Mouse (Mus musculus) heart, embryonic 13.5 days (tissue): ENCODE results near the gene Rasa3. TPM values are rescaled to one million over a fixed set of nuclear protein-coding genes. Genes with fewer than 3 reads are reported as not detected.

Experiments
- ATAC-seq: fragments of 200-750 bp; cut with Nextera tagmentation; 2 replicates; pipeline ENCODE4 v1.8.0; 2017; ENCODE audit warnings: moderate TSS enrichment; ENCODE audit not compliant: insufficient number of reproducible peaks, low FRiP score, low TSS enrichment; ENCODE audit errors: extremely low read depth
- H3K27ac ChIP-seq: fragments of 300-500 bp; sonication (generic); replicated peaks from 2 replicates; pipeline ENCODE4 v1.5.1; 2015; ENCODE audit warnings: moderate library complexity, mild to moderate bottlenecking, inconsistent platforms
- H3K27me3 ChIP-seq: fragments of 300-500 bp; sonication (generic); replicated peaks from 2 replicates; pipeline ENCODE4 v1.6.1; 2015; ENCODE audit warnings: mild to moderate bottlenecking, inconsistent platforms
- H3K36me3 ChIP-seq: fragments of 300-500 bp; sonication (generic); 2 replicates; pipeline ENCODE4 v1.6.1; 2015; ENCODE audit warnings: mild to moderate bottlenecking, inconsistent platforms
- H3K4me1 ChIP-seq: fragments of 300-500 bp; sonication (generic); 2 replicates; pipeline ENCODE4 v1.6.1; 2015; ENCODE audit warnings: inconsistent platforms
- H3K4me2 ChIP-seq: fragments of 300-500 bp; sonication (generic); 2 replicates; pipeline ENCODE4 v1.6.1; 2015; ENCODE audit warnings: inconsistent platforms, mild to moderate bottlenecking, moderate library complexity
- H3K4me3 ChIP-seq: fragments of 300-500 bp; sonication (generic); 2 replicates; pipeline ENCODE4 v1.5.1; 2015; ENCODE audit warnings: moderate library complexity, mild to moderate bottlenecking, inconsistent platforms
- H3K9ac ChIP-seq: fragments of 300-500 bp; sonication (generic); 2 replicates; pipeline ENCODE4 v1.6.1; 2015; ENCODE audit warnings: inconsistent platforms, mild to moderate bottlenecking, moderate library complexity
- H3K9me3 ChIP-seq: fragments of 300-500 bp; sonication (generic); 2 replicates; pipeline ENCODE4 v1.6.1; 2016; ENCODE audit warnings: inconsistent platforms
- WGBS: fragments of 180-500 bp; shearing (Covaris S2); methylation state at CpG from one replicate; pipeline ENCODE4 v1.1.7; 2015; ENCODE audit warnings: mixed read lengths; 5-methylcytosine and 5-hydroxymethylcytosine counted together
- polyA plus RNA-seq: library from polyadenylated mRNA; unstranded; fragments of >200 nt; fragmentation: Nextera tagmentation; extraction: Ambion mirVana; gene quantifications from 2 replicates; pipeline ENCODE4 v1.2.1, GENCODE M21; 2015

The Rasa3 gene
- polyA plus RNA-seq, 1 experiment from 2014 or later = 23.4 TPM

DNA sequence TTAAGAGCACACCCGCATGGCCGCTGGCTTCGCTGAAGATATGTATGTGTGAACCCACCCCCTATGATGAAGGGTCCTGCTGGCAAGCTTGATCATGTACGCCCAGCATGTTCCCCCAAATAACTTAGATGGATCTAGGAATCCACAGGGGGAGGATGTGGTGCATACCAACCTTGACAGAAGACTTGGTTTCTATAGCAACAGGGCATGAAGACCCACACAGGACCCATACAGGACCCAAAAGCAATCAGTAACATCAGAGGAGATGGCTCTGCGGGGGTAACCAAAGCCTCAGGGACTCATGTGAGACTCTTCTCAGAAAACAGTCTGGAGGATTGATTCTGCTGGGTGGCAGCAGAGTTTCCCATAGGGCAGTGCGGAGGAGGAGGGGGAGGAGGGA, 86.2 kb downstream of the Rasa3 start:
- Histone ChIP-seq H3K27me3 (no peaks in the 10 kb centered on the region), H3K4me1 (peaks cover 8% of the 10 kb centered on the region), H3K4me2 (no peak overlapping the region), H3K9ac (no peak overlapping the region), H3K4me3 (no peak overlapping the region), H3K36me3 (peaks cover 67% of the 10 kb centered on the region), H3K9me3 (no peaks in the 10 kb centered on the region), H3K27ac (no peak overlapping the region)
- 78% methylated on average over 6 of the region's 6 CpGs for WGBS
- ATAC-seq = no peak

- no peaks in the 10 kb centered on the region for H3K27me3 ChIP-seq
- H3K4me1 ChIP-seq = peaks cover 8% of the 10 kb centered on the region
- no peak overlapping the region for H3K4me3 ChIP-seq
- whole genome bisulfite sequencing = 53% methylated on average over 6 of the region's 6 CpGs
- H3K9ac ChIP-seq = no peak overlapping the region
- no peaks in the 10 kb centered on the region for H3K9me3 ChIP-seq
- H3K4me2 ChIP-seq = no peak overlapping the region
- peaks cover 66% of the 10 kb centered on the region for H3K36me3 ChIP-seq
- no peak overlapping the region for H3K27ac ChIP-seq
- ATAC-seq = no peak
These were observed 88.3 kb downstream of the Rasa3 start for GRCm38 (mm10) chr8:13589071-13589470.

DNA sequence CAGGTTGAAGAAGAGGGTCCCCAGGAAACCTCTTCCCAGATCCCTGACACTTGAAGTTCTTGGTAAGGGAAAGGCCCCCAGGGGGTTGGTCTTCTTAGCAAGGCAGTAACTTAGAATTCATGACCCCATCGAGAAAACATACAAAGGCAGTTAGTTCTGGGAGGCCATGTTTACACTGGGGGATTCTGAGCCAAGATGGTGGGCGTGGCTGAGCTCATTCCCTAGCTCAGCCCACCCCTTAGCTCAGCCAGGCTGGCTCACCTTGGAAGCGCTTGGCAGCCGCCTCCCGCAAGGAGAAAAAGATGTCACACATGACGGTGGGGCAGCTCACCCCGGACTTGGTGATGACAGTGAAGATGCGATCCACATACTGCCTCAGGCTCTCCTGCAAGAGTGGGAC, 92.8 kb downstream of the Rasa3 start:
- ATAC-seq = no peak
- H3K4me3 ChIP-seq = no peak overlapping the region
- no peaks in the 10 kb centered on the region for H3K27me3 ChIP-seq
- no peak overlapping the region for H3K27ac ChIP-seq
- H3K4me2 ChIP-seq = no peak overlapping the region
- WGBS = 76% methylated on average over 8 of the region's 8 CpGs
- H3K9ac ChIP-seq = no peak overlapping the region
- H3K36me3 ChIP-seq = peaks cover 89% of the 10 kb centered on the region
- peaks cover 8% of the 10 kb centered on the region for H3K4me1 ChIP-seq
- peaks cover 6% of the 10 kb centered on the region; the same call in 1 of the 2 replicates for H3K9me3 ChIP-seq

DNA sequence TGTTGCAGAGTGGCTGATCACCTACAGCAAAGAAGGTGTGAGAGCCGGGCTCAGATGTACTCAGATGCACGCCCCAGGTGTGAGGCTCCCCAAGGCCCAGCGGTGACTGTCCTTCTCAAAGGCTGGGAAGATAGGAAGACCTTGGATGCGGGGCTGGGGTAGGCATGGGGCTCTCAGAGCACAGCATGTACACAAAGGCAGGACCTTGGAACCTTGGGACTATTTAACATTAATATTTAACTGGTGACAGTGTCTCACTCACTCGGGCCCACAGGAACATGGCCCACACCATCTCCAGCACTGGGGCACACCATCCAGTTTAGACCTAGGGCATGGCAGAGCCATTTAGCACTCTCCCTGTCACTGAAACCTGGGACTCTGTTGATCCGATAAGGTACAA, 99.5 kb downstream of the Rasa3 start:
- H3K4me2 ChIP-seq = no peak overlapping the region
- H3K36me3 ChIP-seq = peaks cover 97% of the 10 kb centered on the region
- H3K9me3 ChIP-seq = peaks cover 6% of the 10 kb centered on the region; the same call in 1 of the 2 replicates
- no peak for ATAC-seq
- no peak overlapping the region for H3K4me3 ChIP-seq
- no peak overlapping the region for H3K27ac ChIP-seq
- H3K9ac ChIP-seq = no peak overlapping the region
- 86% methylated on average over 6 of the region's 6 CpGs for WGBS
- H3K27me3 ChIP-seq = no peaks in the 10 kb centered on the region
- H3K4me1 ChIP-seq = no peaks in the 10 kb centered on the region

DNA sequence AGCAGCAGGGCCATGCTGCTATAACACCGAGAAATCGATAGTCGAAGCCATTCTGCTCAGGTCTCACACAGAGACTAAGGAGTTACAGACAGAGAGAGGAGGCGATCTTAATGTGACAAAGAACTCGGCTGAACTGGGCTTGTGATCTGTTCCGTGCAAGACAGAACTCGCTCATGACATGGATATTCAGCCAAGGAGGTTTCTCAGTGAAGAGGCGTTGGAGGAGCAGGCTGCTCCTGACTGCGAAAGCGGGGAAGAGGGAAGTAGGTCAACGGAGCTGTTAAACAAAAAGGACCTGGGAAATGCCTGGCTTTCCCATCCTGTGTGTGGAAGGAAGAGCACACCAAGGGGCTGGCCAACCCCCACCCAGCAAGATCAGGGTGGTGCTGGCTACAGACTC, 105.4 kb downstream of the Rasa3 start:
- Histone ChIP-seq H3K4me1 (no peaks in the 10 kb centered on the region), H3K4me2 (no peak overlapping the region), H3K36me3 (peaks cover 84% of the 10 kb centered on the region), H3K4me3 (no peak overlapping the region), H3K9me3 (no peaks in the 10 kb centered on the region), H3K27ac (no peak overlapping the region), H3K27me3 (no peaks in the 10 kb centered on the region), H3K9ac (no peak overlapping the region)
- ATAC-seq = no peak
- WGBS = 86% methylated on average over 11 of the region's 11 CpGs

DNA sequence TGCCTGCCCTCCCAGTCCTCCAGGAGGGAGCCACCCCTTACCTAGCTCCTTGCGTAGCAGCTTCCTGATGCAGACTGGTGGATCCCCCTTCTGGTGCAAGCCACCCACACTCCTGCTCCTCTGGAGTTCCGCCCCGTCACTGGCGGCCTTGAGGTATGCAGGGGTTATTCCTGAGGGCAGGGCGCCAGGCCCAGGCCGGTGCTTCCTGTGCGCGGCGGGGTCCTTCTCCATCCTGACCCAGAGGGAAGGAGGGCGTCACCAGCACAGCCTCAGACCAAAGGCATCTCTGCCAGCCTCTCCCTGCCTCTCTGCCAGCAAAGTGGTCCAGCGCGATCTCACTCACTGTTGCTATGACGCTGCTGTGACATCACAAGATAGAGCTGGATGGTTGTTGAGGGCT, 115.3 kb downstream of the Rasa3 start, which contains the start of gene 1700029H14Rik:
TSS of gene 1700029H14Rik (minus strand) at position 344 of the 400 bp plus-strand sequence.
- no peaks in the 10 kb centered on the region for H3K27me3 ChIP-seq
- no peak for ATAC-seq
- H3K4me2 ChIP-seq = no peak within 1 kb of the TSS
- H3K4me1 ChIP-seq = peaks cover 4% of the 10 kb centered on the region; the same call in 1 of the 2 replicates
- no peak within 1 kb of the TSS for H3K4me3 ChIP-seq
- 27% methylated on average over 13 of the region's 13 CpGs for WGBS
- peaks cover 11% of the 10 kb centered on the region for H3K36me3 ChIP-seq
- H3K9me3 ChIP-seq = 0 out of 2 replicates have a peak, but pooled peaks cover 5% of the 10 kb centered on the region
- H3K27ac ChIP-seq = no peak within 1 kb of the TSS
- no peak within 1 kb of the TSS for H3K9ac ChIP-seq

DNA sequence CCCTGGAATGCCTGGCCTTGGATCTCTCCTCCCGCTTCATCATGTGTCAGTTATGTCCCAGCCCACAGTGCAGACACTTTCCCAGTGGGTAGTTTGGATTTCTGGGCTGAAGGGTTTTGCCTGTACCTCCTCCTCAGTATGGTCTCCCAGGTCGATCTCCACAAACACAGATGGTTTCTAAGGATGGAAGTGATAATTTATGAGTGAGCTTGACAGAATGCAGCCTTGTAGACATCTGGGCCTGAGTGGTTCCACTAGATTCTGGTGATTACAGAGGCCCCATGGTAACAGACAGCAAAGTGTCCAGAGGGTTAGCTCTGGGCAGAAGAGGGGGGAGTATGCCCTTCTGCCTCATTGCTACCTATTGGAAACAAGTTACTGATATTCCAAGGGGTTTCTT, 119.9 kb downstream of the Rasa3 start:
- no peak for ATAC-seq
- peaks cover 4% of the 10 kb centered on the region; the same call in 1 of the 2 replicates for H3K4me1 ChIP-seq
- 50% methylated on average over 2 of the region's 2 CpGs for whole genome bisulfite sequencing
- H3K9ac ChIP-seq = no peak overlapping the region
- H3K36me3 ChIP-seq = no peaks in the 10 kb centered on the region
- no peak overlapping the region for H3K4me2 ChIP-seq
- no peak overlapping the region for H3K4me3 ChIP-seq
- H3K27me3 ChIP-seq = no peaks in the 10 kb centered on the region
- no peak overlapping the region for H3K27ac ChIP-seq
- no peaks in the 10 kb centered on the region for H3K9me3 ChIP-seq

GRCm38 (mm10) chr8:13551574-13551830, 125.9 kb downstream of the Rasa3 start:
- Histone ChIP-seq H3K27me3 (peaks cover 20% of the 10 kb centered on the region; the same call in 1 of the 2 replicates), H3K9me3 (no peaks in the 10 kb centered on the region), H3K9ac (no peak overlapping the region), H3K4me3 (no peak overlapping the region), H3K4me1 (peaks cover 14% of the 10 kb centered on the region), H3K36me3 (no peaks in the 10 kb centered on the region), H3K4me2 (no peak overlapping the region), H3K27ac (no peak overlapping the region)
- ATAC-seq = no peak
- 90% methylated on average over 6 of the region's 6 CpGs for WGBS

DNA sequence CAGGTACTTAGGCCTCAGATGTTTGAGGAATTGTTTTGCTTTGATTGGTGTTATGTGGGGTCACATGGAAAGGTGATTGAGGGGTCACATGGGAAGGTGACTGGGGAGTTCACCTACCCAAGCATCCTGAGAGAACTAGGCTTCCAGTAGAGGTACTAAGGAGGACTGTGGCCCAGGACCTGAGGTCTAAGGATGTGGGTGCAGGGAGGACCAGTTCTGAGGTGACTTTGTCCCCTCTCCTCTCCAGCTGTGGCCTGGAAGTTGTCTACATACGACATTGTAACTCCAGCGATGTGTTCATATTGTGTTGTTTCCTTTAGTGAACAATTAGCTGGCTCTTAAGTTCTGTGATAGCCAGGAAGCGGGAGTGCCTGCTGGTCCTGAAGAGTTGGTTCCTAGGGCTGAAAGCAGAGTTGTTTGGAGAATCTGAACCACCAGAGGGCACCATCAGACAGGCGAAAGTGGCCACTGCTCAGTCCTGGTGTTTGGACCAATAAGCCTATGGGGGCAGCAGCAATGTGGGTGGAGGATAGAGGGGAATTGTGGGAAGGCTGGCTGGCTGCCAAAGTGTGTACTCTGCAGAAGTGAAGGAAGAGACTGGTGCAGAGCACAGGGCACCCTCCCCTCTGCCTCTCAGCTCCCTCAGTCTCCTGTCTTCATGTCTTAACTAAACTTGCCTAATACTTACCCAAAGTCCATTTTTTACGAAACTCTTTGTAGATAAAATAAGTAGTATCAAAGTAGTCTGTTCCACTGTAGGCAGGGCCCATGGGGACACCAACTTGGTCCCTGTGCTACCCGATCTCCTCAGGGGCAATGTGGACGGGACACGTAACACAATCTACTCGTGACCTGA, 126.5 kb downstream of the Rasa3 start:
- Histone ChIP-seq H3K36me3 (no peaks in the 10 kb centered on the region), H3K4me1 (peaks cover 14% of the 10 kb centered on the region), H3K4me2 (no peak overlapping the region), H3K9ac (no peak overlapping the region), H3K9me3 (no peaks in the 10 kb centered on the region), H3K4me3 (no peak overlapping the region), H3K27ac (no peak overlapping the region), H3K27me3 (peaks cover 20% of the 10 kb centered on the region; the same call in 1 of the 2 replicates)
- ATAC-seq = peak; percentile 72; the same call in 1 of the 2 replicates
- 48% methylated on average over 9 of the region's 9 CpGs for WGBS

DNA sequence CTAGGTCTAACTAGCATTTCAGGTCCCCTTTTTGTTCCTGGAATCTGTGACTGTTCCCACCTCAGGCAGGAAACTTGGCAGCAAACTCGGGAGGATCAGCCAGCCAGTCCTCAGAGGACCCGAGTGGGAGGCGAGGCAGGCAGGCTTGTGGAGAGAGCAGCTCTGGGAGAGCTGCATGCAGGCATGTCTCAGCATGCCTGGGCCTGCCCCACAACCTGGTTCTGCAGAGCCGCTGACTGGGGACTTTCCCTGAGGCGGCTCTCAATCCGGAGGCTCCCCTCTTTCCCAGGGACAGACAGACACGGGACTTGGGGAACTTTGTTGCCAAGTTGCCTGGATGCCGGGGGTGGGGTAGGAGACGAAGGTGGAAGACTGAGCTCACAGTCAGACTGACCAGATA, 128.6 kb downstream of the Rasa3 start:
- ATAC-seq = no peak
- Histone ChIP-seq H3K36me3 (no peaks in the 10 kb centered on the region), H3K4me1 (peaks cover 14% of the 10 kb centered on the region), H3K9ac (peak overlapping the region; percentile 47), H3K27me3 (peaks cover 20% of the 10 kb centered on the region; the same call in 1 of the 2 replicates), H3K9me3 (peaks cover 6% of the 10 kb centered on the region), H3K4me3 (no peak overlapping the region), H3K27ac (no peak overlapping the region), H3K4me2 (no peak overlapping the region)
- 35% methylated on average over 9 of the region's 9 CpGs for WGBS

GRCm38 (mm10) chr8:13548235-13548634, 129.2 kb downstream of the Rasa3 start:
- Histone ChIP-seq H3K9me3 (peaks cover 6% of the 10 kb centered on the region), H3K4me1 (peaks cover 14% of the 10 kb centered on the region), H3K9ac (no peak overlapping the region), H3K27me3 (peaks cover 20% of the 10 kb centered on the region; the same call in 1 of the 2 replicates), H3K36me3 (no peaks in the 10 kb centered on the region), H3K27ac (no peak overlapping the region), H3K4me3 (no peak overlapping the region), H3K4me2 (no peak overlapping the region)
- WGBS = 28% methylated on average over 4 of the region's 4 CpGs
- no peak for ATAC-seq

DNA sequence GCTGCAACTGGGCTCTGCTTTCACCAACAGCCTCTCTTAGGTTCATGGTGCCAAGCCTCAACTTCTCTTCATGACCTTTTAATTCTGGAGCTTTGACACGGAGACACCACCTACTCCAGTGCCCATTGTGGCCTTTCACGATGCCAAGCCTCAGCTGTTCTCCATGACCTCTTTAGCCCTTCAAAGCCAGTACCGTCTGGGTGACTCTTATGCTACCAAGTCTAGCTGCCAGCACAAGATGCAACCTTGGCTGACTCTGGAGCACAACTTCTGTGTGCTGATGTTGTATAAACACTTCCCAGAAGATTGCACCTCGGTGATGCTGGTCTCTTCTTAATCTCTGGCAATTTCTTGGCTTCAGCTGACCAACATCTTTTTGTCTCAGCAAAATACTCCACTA, 131.0 kb downstream of the Rasa3 start:
- H3K36me3 ChIP-seq = no peaks in the 10 kb centered on the region
- no peak overlapping the region for H3K4me2 ChIP-seq
- H3K9ac ChIP-seq = no peak overlapping the region
- no peak overlapping the region for H3K4me3 ChIP-seq
- ATAC-seq = no peak
- peaks cover 12% of the 10 kb centered on the region for H3K4me1 ChIP-seq
- 78% methylated on average over 4 of the region's 4 CpGs for WGBS
- H3K27ac ChIP-seq = no peak overlapping the region
- peaks cover 20% of the 10 kb centered on the region; the same call in 1 of the 2 replicates for H3K27me3 ChIP-seq
- H3K9me3 ChIP-seq = peaks cover 6% of the 10 kb centered on the region
